ENCODE assay signal across 7 mouse cellular contexts in the genomic region with DNA sequence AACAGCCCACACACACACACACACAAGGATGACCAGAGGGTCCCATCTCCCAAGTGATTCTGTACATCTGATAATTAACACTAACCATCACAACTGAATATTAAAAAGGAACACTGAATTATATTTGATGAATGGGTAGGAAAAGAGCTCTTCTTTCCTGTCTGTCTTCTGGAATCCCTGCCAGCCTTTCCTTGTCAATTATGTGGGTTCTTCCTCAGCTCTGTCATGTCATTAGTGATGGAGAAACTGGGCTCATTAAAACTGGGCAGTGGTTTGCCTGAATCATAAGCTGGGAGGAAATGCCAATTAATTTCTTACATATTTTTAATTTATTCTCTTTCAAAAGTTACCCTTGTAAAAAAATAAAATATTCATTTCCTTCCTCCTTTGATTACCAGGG.
"Had no signal": no experiment of that assay in that cellular context is flagged by ENCODE, and none has a peak within 500 bp of the region (broad histone marks: within the 10 kb centered on the region; RNA-seq: fewer than 3 reads in every experiment).

No protein-coding gene starts in this region.

- H3K36me3 ChIP-seq: kidney, embryonic 15.5 days; limb, embryonic 10.5 days; limb, embryonic 13.5 days; midbrain, embryonic 12.5 days had no signal

- H3K4me2 ChIP-seq: kidney, embryonic 15.5 days; limb, embryonic 13.5 days; midbrain, embryonic 12.5 days had no signal

- DNase-seq: lung, adult 2 months had no signal

- H3K27ac ChIP-seq: kidney, embryonic 15.5 days; limb, embryonic 10.5 days; limb, embryonic 13.5 days; midbrain, embryonic 12.5 days had no signal

- H3K4me1 ChIP-seq: kidney, embryonic 15.5 days; limb, embryonic 13.5 days; midbrain, embryonic 12.5 days had no signal

- H3K4me3 ChIP-seq: kidney, embryonic 15.5 days; limb, embryonic 10.5 days; limb, embryonic 13.5 days; midbrain, embryonic 12.5 days; myocyte had no signal

- H3K9ac ChIP-seq: kidney, embryonic 15.5 days; limb, embryonic 13.5 days; liver, embryonic 14.5 days; midbrain, embryonic 12.5 days had no signal

- H3K27me3 ChIP-seq: kidney, embryonic 15.5 days; limb, embryonic 13.5 days; midbrain, embryonic 12.5 days had no signal

- H3K9me3 ChIP-seq: kidney, embryonic 15.5 days; limb, embryonic 10.5 days; limb, embryonic 13.5 days; midbrain, embryonic 12.5 days had no signal
